Mouse (Mus musculus) forebrain, postnatal 0 days (tissue): Measurements from ENCODE around the gene Ehd3. TPM values are rescaled to one million over a fixed set of nuclear protein-coding genes. Genes with fewer than 3 reads are reported as not detected.

Experiments
- ATAC-seq: fragments of 200-750 bp; cut with Nextera tagmentation; 2 replicates; pipeline ENCODE4 v1.8.0; 2017; ENCODE audit warnings: mild to moderate bottlenecking, moderate library complexity
- DNase-seq: peaks from one replicate; pipeline ENCODE4 v3.0.0-alpha.2; 2015
- H3K27ac ChIP-seq: fragments of 300-500 bp; sonication (generic); 2 replicates; pipeline ENCODE4 v1.5.1; 2014; ENCODE audit warnings: low read depth, mild to moderate bottlenecking, antibody characterized with exemption, low read length, moderate library complexity, mixed read lengths
- H3K27me3 ChIP-seq: fragments of 300-500 bp; sonication (generic); 2 replicates; pipeline ENCODE4 v1.6.1; 2014; ENCODE audit warnings: mild to moderate bottlenecking, low read length, mixed read lengths; ENCODE audit not compliant: insufficient read depth
- H3K36me3 ChIP-seq: fragments of 300-500 bp; sonication (generic); 2 replicates; pipeline ENCODE4 v1.6.1; 2014; ENCODE audit warnings: mild to moderate bottlenecking, moderate library complexity; ENCODE audit not compliant: insufficient read depth
- H3K4me1 ChIP-seq: fragments of 300-500 bp; sonication (generic); 2 replicates; pipeline ENCODE4 v1.6.1; 2014; ENCODE audit warnings: antibody characterized with exemption; ENCODE audit not compliant: insufficient read depth
- H3K4me2 ChIP-seq: fragments of 300-500 bp; sonication (generic); 2 replicates; pipeline ENCODE4 v1.6.1; 2014; ENCODE audit warnings: low read depth, mild to moderate bottlenecking, moderate library complexity
- H3K4me3 ChIP-seq: fragments of 300-500 bp; sonication (generic); 2 replicates; pipeline ENCODE4 v1.5.1; 2014; ENCODE audit warnings: low read depth, low read length, mixed read lengths
- H3K9ac ChIP-seq: fragments of 300-500 bp; sonication (generic); 2 replicates; pipeline ENCODE4 v1.6.1; 2014; ENCODE audit warnings: mild to moderate bottlenecking
- H3K9me3 ChIP-seq: fragments of 300-500 bp; sonication (generic); 2 replicates; pipeline ENCODE4 v1.6.1; 2016; ENCODE audit warnings: low read length
- CTCF ChIP-seq: sonication (generic); IDR thresholded peaks from 2 replicates; pipeline ENCODE4 v1.5.1; 2016; ENCODE audit warnings: antibody characterized with exemption, control low read depth, low read depth
- WGBS: fragments of 180-500 bp; shearing (Covaris S2); extraction: QIAGEN DNeasy Blood & Tissue Kit; methylation state at CpG from one replicate; pipeline ENCODE4 v1.1.7; 2014; 5-methylcytosine and 5-hydroxymethylcytosine counted together
- polyA plus RNA-seq: library from polyadenylated mRNA; unstranded; fragments of >200 nt; fragmentation: Nextera tagmentation; extraction: Ambion mirVana; gene quantifications from 2 replicates; pipeline ENCODE4 v1.2.1, GENCODE M21; 2015
- total RNA-seq: library from RNA; depleted of rRNA; stranded (reverse); fragments of >200 nt; gene quantifications from 2 replicates; pipeline ENCODE4 v1.2.3, GENCODE M21; 2014; rRNA removed

Ehd3 gene
- total and polyA plus RNA-seq, 2 experiments from 2014 or later: 22.1 to 39.0 TPM

- Histone ChIP-seq H3K27ac (no peak overlapping the region), H3K9me3 (no peaks in the 10 kb centered on the region), H3K4me3 (no peak overlapping the region), H3K4me2 (no peak overlapping the region), H3K4me1 (no peaks in the 10 kb centered on the region), H3K36me3 (no peaks in the 10 kb centered on the region), H3K9ac (no peak overlapping the region), H3K27me3 (no peaks in the 10 kb centered on the region)
- no peak for DNase-seq
- WGBS: 96% methylated on average over 9 of the region's 9 CpGs
- no peak for ATAC-seq
- no peak for TF ChIP-seq CTCF
Measured at GRCm38 (mm10) chr17:73869008-73869685, 65.2 kb downstream of the Ehd3 start.

- 93% methylated on average over 14 of the region's 14 CpGs for WGBS
- no peak for DNase-seq
- Histone ChIP-seq H3K27me3 (no peaks in the 10 kb centered on the region), H3K9me3 (no peaks in the 10 kb centered on the region), H3K36me3 (no peaks in the 10 kb centered on the region), H3K27ac (no peak overlapping the region), H3K9ac (no peak overlapping the region), H3K4me3 (no peak overlapping the region), H3K4me2 (no peak overlapping the region), H3K4me1 (no peaks in the 10 kb centered on the region)
- no peak for TF ChIP-seq CTCF
- ATAC-seq: no peak
Measured at GRCm38 (mm10) chr17:73870956-73871605, 67.1 kb downstream of the Ehd3 start.

- 85% methylated on average over 4 of the region's 4 CpGs for WGBS
Measured at GRCm38 (mm10) chr17:73875268-73875667, 71.3 kb downstream of the Ehd3 start.

GRCm38 (mm10) chr17:73875674-73876073 is 71.7 kb downstream of the Ehd3 start:
- no peak overlapping the region for H3K9ac ChIP-seq
- no peak for TF ChIP-seq CTCF
- H3K4me3 ChIP-seq: no peak overlapping the region
- no peak overlapping the region for H3K4me2 ChIP-seq
- no peak for DNase-seq
- no peak for ATAC-seq
- WGBS: 90% methylated on average over 7 of the region's 7 CpGs
- no peaks in the 10 kb centered on the region for H3K27me3 ChIP-seq
- H3K36me3 ChIP-seq: no peaks in the 10 kb centered on the region
- no peaks in the 10 kb centered on the region for H3K9me3 ChIP-seq
- H3K4me1 ChIP-seq: no peaks in the 10 kb centered on the region
- no peak overlapping the region for H3K27ac ChIP-seq

More at GRCm38 (mm10) chr17:73875268-73875667, 71.3 kb downstream of the Ehd3 start:
- Histone ChIP-seq H3K9ac (no peak overlapping the region), H3K36me3 (no peaks in the 10 kb centered on the region), H3K4me2 (no peak overlapping the region), H3K9me3 (no peaks in the 10 kb centered on the region), H3K27ac (no peak overlapping the region), H3K27me3 (no peaks in the 10 kb centered on the region), H3K4me3 (no peak overlapping the region), H3K4me1 (no peaks in the 10 kb centered on the region)
- no peak for TF ChIP-seq CTCF
- ATAC-seq (no peak), DNase-seq (no peak)

GRCm38 (mm10) chr17:73879262-73879916 is 75.5 kb downstream of the Ehd3 start:
- 84% methylated on average over 10 of the region's 10 CpGs for WGBS
- Histone ChIP-seq H3K4me3 (no peak overlapping the region), H3K9ac (no peak overlapping the region), H3K27ac (no peak overlapping the region), H3K4me2 (no peak overlapping the region), H3K4me1 (no peaks in the 10 kb centered on the region), H3K9me3 (no peaks in the 10 kb centered on the region), H3K36me3 (no peaks in the 10 kb centered on the region), H3K27me3 (no peaks in the 10 kb centered on the region)
- no peak for TF ChIP-seq CTCF
- no peak for DNase-seq
- ATAC-seq: no peak

GRCm38 (mm10) chr17:73880286-73880685 is 76.4 kb downstream of the Ehd3 start:
- ATAC-seq: no peak

DNA sequence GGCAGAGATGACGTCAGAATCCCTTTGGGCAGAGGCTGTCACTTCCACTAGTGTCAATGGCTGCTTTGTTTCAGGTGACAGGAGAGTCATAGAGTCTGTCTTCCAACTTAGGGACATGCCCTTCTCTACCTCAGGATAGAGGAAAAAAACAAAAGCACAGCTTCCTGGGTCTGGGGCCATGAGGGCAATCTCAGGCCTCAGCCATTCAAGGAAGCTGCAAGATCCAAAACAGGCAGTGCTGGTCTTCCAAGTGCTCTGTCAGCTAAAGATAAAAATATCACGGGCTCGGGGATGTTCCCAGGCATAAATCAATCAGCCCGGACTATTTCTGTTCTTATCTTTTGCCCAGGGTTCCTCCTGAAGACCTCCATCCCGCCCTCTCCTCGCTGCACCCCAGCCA is 77.4 kb downstream of the Ehd3 start:
- Histone ChIP-seq H3K27me3 (no peaks in the 10 kb centered on the region), H3K36me3 (no peaks in the 10 kb centered on the region), H3K4me1 (no peaks in the 10 kb centered on the region), H3K9me3 (no peaks in the 10 kb centered on the region), H3K9ac (no peak overlapping the region), H3K4me3 (no peak overlapping the region), H3K27ac (no peak overlapping the region), H3K4me2 (no peak overlapping the region)
- DNase-seq (no peak), ATAC-seq (no peak)
- no peak for TF ChIP-seq CTCF
- 78% methylated on average over 6 of the region's 6 CpGs for WGBS

More at GRCm38 (mm10) chr17:73880286-73880685, 76.4 kb downstream of the Ehd3 start:
- Histone ChIP-seq H3K4me2 (no peak overlapping the region), H3K9ac (no peak overlapping the region), H3K27me3 (no peaks in the 10 kb centered on the region), H3K27ac (no peak overlapping the region), H3K9me3 (no peaks in the 10 kb centered on the region), H3K36me3 (no peaks in the 10 kb centered on the region), H3K4me3 (no peak overlapping the region), H3K4me1 (no peaks in the 10 kb centered on the region)
- no peak for DNase-seq
- TF ChIP-seq CTCF: no peak
- WGBS: 91% methylated on average over 6 of the region's 6 CpGs

Other genes starting within 250 kb of the Ehd3 start
- 14.3 and 17.8 TPM in 2 replicates for gene Galnt14, start 93.7 kb upstream of the Ehd3 start, total RNA-seq
- 16.7 and 16.8 TPM in 2 replicates for gene Galnt14, start 93.7 kb upstream of the Ehd3 start, polyA plus RNA-seq
- 0.24 and 0.62 TPM in 2 replicates for gene Xdh, start 146.1 kb downstream of the Ehd3 start, total RNA-seq
- 0.13 and 0.26 TPM in 2 replicates for gene Xdh, start 146.1 kb downstream of the Ehd3 start, polyA plus RNA-seq
- 0.43 TPM in 1 of 2 replicates, not detected in the other for gene Srd5a2, start 243.8 kb downstream of the Ehd3 start, total RNA-seq
- gene Srd5a2, start 243.8 kb downstream of the Ehd3 start, polyA plus RNA-seq: not detected in 2 replicates